Mouse (Mus musculus) layer of hippocampus, postnatal 25 days (tissue): ENCODE measurements around the gene Gm13078. TPM values are rescaled to one million over a fixed set of nuclear protein-coding genes. Genes with fewer than 3 reads are reported as not detected.

Experiments
- DNase-seq, 2 experiments: peaks; one replicate each; pipeline ENCODE4 v3.0.0; 2022; ENCODE audit warnings: mixed read lengths in 2 of 2, low spot score in 1 of 2; ENCODE audit errors: extremely low spot score in 1 of 2
- total RNA-seq, 2 experiments: library from RNA; stranded (reverse); gene quantifications; 2 replicates each; pipeline ENCODE4 v1.2.3; 2021

Gm13078 gene
- total RNA-seq, result not detected

GRCm38 (mm10) chr4:143719155-143719554 is at the start of gene Gm13078:
Gene Gm13078 (plus strand): TSS chr4:143719455.
- DNase-seq, result no peak

GRCm38 (mm10) chr4:143702611-143703010 is 16.6 kb upstream of the Gm13078 start, which contains the start of gene Gm13089:
Gene Gm13089 (minus strand): TSS chr4:143702711.
- no peak for DNase-seq

Other genes starting within 250 kb of the Gm13078 start
- not detected for gene Gm13043, start 208.1 kb upstream of the Gm13078 start, total RNA-seq
- gene Gm13040, start 183.5 kb upstream of the Gm13078 start, total RNA-seq, result not detected
- not detected for gene BC080695, start 167.8 kb upstream of the Gm13078 start, total RNA-seq
- gene Gm13057, start 167.7 kb upstream of the Gm13078 start, total RNA-seq, result not detected
- not detected for gene Gm13083, start 104.5 kb upstream of the Gm13078 start, total RNA-seq
- gene Gm13088, start 62.2 kb upstream of the Gm13078 start, total RNA-seq, result not detected
- gene Gm13089, start 16.7 kb upstream of the Gm13078 start, total RNA-seq, result not detected
- not detected for gene Gm13023, start 69.9 kb downstream of the Gm13078 start, total RNA-seq
- gene Gm13084, start 96.6 kb downstream of the Gm13078 start, total RNA-seq, result not detected
- gene Gm13103, start 127.0 kb downstream of the Gm13078 start, total RNA-seq, result not detected
- not detected for gene Pramef6, start 180.9 kb downstream of the Gm13078 start, total RNA-seq
- gene Pramef25, start 231.6 kb downstream of the Gm13078 start, total RNA-seq, result not detected
- not detected for gene Gm13101, start 247.5 kb downstream of the Gm13078 start, total RNA-seq